Mouse (Mus musculus) common myeloid progenitor, adult 5-6 weeks (primary cell): ENCODE results near the gene Gm42421. TPM values are rescaled to one million over a fixed set of nuclear protein-coding genes. Genes with fewer than 3 reads are reported as not detected.
A peak's percentile ranks its signal among the peaks of the same experiment; 100 is the strongest.

ENCODE experiments used
- ATAC-seq: replicated peaks from 2 replicates; pipeline ENCODE4 v1.8.0; 2016; ENCODE audit warnings: low read depth, mild to moderate bottlenecking, moderate TSS enrichment, inconsistent platforms; ENCODE audit not compliant: poor library complexity, severe bottlenecking
- total RNA-seq: library from RNA; stranded (forward); fragments of 200-1000, 187-1606 nt; gene quantifications from 2 replicates; pipeline ENCODE4 v1.2.3, GENCODE M21; 2017

Gm42421 gene
- total RNA-seq, result not detected in 2 replicates

- no peak for ATAC-seq
Observed at GRCm38 (mm10) chr5:143927875-143928274, at the start of gene Gm42421. Gene Gm42421, plus strand, starts transcription at chr5:143928175.

- ATAC-seq, result no peak
Observed at GRCm38 (mm10) chr5:143885274-143885673, 42.7 kb upstream of the Gm42421 start.

GRCm38 (mm10) chr5:143890741-143891140 lies 37.2 kb upstream of the Gm42421 start:
- ATAC-seq, result no peak

- no peak for ATAC-seq
Observed at GRCm38 (mm10) chr5:143892255-143892886, 35.6 kb upstream of the Gm42421 start.

- ATAC-seq, result peak; percentile 98
Observed at GRCm38 (mm10) chr5:143893396-143893795, 34.6 kb upstream of the Gm42421 start.

- ATAC-seq, result no peak
Observed at GRCm38 (mm10) chr5:143897635-143898330, 30.2 kb upstream of the Gm42421 start, which contains the start of gene Ankrd61. Gene Ankrd61, minus strand, starts transcription at chr5:143897685.

GRCm38 (mm10) chr5:143902111-143902510 lies 25.9 kb upstream of the Gm42421 start:
- ATAC-seq, result no peak

- no peak for ATAC-seq
Observed at GRCm38 (mm10) chr5:143903813-143904212, 24.2 kb upstream of the Gm42421 start.

GRCm38 (mm10) chr5:143906429-143906828 lies 21.5 kb upstream of the Gm42421 start:
- no peak for ATAC-seq

GRCm38 (mm10) chr5:143908926-143909325 lies 19.0 kb upstream of the Gm42421 start:
- ATAC-seq, result no peak

- peak; percentile 98 for ATAC-seq
Observed at GRCm38 (mm10) chr5:143909417-143910400, 18.3 kb upstream of the Gm42421 start, which contains the start of the genes Aimp2 and Pms2. Gene Aimp2, minus strand, starts transcription at chr5:143909847. Gene Pms2, plus strand, starts transcription at chr5:143909964.

- ATAC-seq, result no peak
Observed at GRCm38 (mm10) chr5:143916221-143916620, 11.8 kb upstream of the Gm42421 start.

- peak; percentile 90 for ATAC-seq
Observed at GRCm38 (mm10) chr5:143917418-143917817, 10.6 kb upstream of the Gm42421 start.

- ATAC-seq, result no peak
Observed at GRCm38 (mm10) chr5:143918120-143918519, 9.9 kb upstream of the Gm42421 start.

- peak; percentile 25; the same call in 1 of the 2 replicates for ATAC-seq
Observed at GRCm38 (mm10) chr5:143924781-143925452, 3.1 kb upstream of the Gm42421 start.

GRCm38 (mm10) chr5:143929291-143929690 lies 1.3 kb downstream of the Gm42421 start:
- no peak for ATAC-seq

- ATAC-seq, result no peak
Observed at GRCm38 (mm10) chr5:143930656-143931055, 2.7 kb downstream of the Gm42421 start.

- no peak for ATAC-seq
Observed at GRCm38 (mm10) chr5:143931863-143932580, 4.0 kb downstream of the Gm42421 start.

GRCm38 (mm10) chr5:143932831-143933230 lies 4.9 kb downstream of the Gm42421 start, which contains the start of gene Rsph10b:
Gene Rsph10b, plus strand, starts transcription at chr5:143933035.
- no peak for ATAC-seq
